Mouse (Mus musculus) T-cell, adult 2 months (primary cell): Measurements from ENCODE around the gene Vmn1r223.
"Not testable (repeated sequence)": the region's sequence is repeated elsewhere in the genome, so short reads cannot be mapped to it uniquely, and the experiment has no call there.

Experiments used
- DNase-seq: peaks from one replicate; pipeline ENCODE4 v3.0.0; 2022; ENCODE audit warnings: low spot score

Gene Vmn1r223

DNA sequence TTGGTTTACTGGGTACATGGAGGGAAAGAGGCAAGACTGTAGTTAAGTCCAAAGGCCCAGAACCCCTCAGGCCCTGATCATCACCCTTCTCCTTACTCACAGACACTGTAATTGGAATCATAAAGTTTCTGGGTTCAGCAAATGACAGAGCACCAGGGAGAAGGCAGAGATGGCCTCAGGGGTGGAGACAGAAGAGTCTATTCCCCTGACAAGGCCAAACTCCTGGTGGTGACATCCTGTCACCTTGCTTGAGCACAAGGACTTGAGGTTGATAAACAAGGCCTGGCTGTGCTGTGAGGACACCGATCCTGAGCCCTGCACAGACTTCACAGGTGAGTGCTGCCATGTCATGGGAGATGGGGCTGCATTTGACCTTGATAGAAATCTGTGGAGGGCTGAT, at the start of gene Vmn1r223:
Gene Vmn1r223 (plus strand): TSS at position 301 of the 400 bp plus-strand sequence.
- not testable (repeated sequence) for DNase-seq

- DNase-seq: not testable (repeated sequence)
Measured at GRCm38 (mm10) chr13:23203885-23204284, 43.0 kb upstream of the Vmn1r223 start.

- not testable (repeated sequence) for DNase-seq
Measured at GRCm38 (mm10) chr13:23213827-23214226, 33.1 kb upstream of the Vmn1r223 start, which contains the start of gene Vmn1r221. Gene Vmn1r221, plus strand, starts transcription at chr13:23214127.

DNA sequence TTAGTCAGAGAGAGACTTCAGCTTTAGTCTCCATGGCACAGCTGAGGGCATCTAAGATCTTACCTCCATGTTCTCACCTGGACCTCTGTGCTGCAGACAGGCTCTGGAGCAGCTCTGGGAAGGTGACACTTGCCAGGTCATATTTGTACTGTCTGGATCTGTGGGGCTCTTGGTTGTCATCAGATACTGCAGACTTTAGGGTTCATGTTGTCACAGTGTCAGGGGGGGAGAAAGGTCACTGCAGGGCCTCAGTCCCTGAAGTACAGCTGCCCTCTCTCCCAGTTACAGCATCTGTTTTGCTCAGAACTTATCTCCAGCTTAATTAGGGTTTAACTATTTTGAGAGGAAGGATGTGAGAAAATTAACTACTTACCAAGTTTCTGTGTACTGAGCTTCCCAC, 11.1 kb upstream of the Vmn1r223 start, which contains the start of gene Vmn1r222:
Gene Vmn1r222 (minus strand): TSS at position 101 of the 400 bp plus-strand sequence.
- not testable (repeated sequence) for DNase-seq

DNA sequence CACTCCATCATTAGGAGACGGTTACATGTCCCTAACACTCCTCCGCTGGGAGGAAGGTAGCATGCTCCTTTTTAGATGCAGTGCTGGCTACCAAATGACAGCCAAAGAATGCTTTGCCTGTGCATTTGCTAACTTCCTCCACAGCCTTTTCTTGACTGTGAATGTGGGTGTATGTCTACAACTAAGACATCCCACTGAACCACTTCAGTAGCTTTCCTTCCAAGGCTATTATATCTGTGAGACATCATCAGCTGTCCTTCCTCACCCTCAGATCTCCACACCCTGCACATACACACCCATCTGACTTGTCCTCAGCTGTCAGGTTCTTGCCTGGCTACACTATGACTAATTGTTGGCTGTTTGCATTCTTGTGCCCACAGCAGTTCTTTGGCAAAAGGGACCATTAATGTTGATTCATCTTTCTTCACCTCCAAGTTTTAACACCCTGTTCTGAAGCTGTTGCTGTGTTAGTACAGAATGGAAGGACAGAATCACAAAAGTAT, 11.7 kb downstream of the Vmn1r223 start:
- DNase-seq: no peak

DNA sequence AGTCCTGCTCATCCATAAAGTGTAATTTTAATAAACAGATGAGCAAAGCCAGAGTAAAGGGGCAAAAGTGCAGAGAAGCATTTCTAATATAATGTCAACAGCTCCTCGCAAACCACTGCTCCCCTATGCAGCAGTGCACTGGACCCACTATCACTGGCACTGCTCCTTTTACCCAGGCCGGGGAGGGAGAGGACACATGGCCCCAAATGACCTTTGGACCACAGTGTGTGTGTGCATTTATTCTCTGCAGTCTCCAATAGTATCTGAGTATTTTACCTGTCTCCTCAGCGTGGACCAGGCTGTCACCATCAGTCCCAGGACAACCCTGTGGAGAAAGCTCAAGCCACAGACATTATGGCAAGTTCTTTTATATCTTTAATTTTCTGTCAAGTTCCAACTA, 21.7 kb downstream of the Vmn1r223 start:
- not testable (repeated sequence) for DNase-seq

GRCm38 (mm10) chr13:23269127-23269526, 22.2 kb downstream of the Vmn1r223 start:
- not testable (repeated sequence) for DNase-seq

- no peak for DNase-seq
Measured at GRCm38 (mm10) chr13:23269681-23270080, 22.7 kb downstream of the Vmn1r223 start.

GRCm38 (mm10) chr13:23270321-23271101, 23.6 kb downstream of the Vmn1r223 start:
- no peak for DNase-seq

- DNase-seq: no peak
Measured at GRCm38 (mm10) chr13:23279576-23279975, 32.6 kb downstream of the Vmn1r223 start.

GRCm38 (mm10) chr13:23279992-23280391, 33.1 kb downstream of the Vmn1r223 start:
- DNase-seq: no peak

GRCm38 (mm10) chr13:23285191-23285920, 38.4 kb downstream of the Vmn1r223 start:
- DNase-seq: no peak

- DNase-seq: no peak
Measured at GRCm38 (mm10) chr13:23285921-23286720, 39.2 kb downstream of the Vmn1r223 start.

GRCm38 (mm10) chr13:23286721-23287362, 39.9 kb downstream of the Vmn1r223 start:
- no peak for DNase-seq

DNA sequence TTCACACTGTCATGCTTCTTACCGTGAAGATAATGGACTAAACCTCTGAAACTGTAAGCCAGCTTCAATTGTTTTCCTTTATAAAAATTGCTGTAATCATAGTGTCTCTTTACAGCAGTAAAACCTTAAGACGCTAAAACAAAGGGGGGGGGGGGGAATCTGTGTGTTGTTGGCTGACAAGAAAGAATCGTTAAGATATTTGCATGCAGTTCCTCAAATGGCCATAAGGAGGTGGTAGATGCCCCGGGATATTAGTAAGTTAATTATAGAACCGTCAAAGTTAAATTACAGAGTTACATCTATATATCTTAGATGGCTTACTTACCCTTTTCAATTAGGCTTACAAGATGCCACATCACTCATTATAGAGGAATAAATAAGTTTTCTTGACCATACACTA, 50.8 kb downstream of the Vmn1r223 start:
- no peak for DNase-seq

GRCm38 (mm10) chr13:23298445-23299232, 51.7 kb downstream of the Vmn1r223 start:
- DNase-seq: no peak

DNA sequence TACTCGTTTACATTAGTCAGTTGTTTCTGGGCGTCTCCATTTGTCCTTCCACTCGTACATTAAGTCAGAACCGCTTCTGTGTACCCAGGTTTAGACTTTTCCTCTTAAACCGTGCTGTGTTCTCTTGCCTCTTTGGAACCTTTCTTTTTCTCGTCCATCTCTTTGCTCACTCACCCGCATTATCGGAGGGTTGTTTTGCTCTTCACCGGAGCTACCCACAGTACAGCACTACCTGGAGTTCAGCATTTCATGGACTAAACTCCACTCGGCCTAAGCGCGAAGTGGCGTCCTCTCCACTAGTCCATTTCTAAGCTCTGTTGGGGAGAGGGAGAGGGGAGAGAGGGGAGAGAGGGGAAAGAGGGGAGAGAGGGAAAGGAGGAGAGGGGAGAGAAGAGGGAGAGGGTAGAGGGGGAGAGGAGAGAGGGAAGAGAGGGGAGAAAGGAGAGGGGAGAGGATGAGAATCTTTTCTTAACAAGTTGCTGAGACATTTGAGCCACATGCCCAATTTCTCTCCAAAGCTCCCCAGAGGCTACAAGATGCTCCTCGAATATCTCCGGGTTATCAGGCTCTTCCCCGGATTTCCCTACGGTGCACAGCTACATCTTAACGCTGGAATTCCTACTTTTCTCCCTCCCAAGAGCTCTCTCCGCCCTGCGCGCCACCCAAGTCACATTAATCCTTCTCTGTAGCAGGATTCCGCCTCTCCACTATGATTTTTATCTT, 52.5 kb downstream of the Vmn1r223 start:
- no peak for DNase-seq

GRCm38 (mm10) chr13:23299999-23300341, 53.0 kb downstream of the Vmn1r223 start:
- no peak for DNase-seq
